Mouse (Mus musculus) lung, adult 2 months (tissue): Measurements from ENCODE around the gene Tmem108.

Experiments used
- CTCF ChIP-seq: fragments of 200-500 bp; IDR thresholded peaks from 2 replicates; pipeline ENCODE4 v1.5.1; 2011; ENCODE audit warnings: mild to moderate bottlenecking, low read length, control low read depth; ENCODE audit not compliant: insufficient read depth
- POLR2A ChIP-seq: fragments of 200-500 bp; IDR thresholded peaks from 2 replicates; pipeline ENCODE4 v1.6.1; 2011; ENCODE audit warnings: low read depth, mild to moderate bottlenecking, control low read depth, low read length, borderline replicate concordance; ENCODE audit errors: extremely low read depth

DNA sequence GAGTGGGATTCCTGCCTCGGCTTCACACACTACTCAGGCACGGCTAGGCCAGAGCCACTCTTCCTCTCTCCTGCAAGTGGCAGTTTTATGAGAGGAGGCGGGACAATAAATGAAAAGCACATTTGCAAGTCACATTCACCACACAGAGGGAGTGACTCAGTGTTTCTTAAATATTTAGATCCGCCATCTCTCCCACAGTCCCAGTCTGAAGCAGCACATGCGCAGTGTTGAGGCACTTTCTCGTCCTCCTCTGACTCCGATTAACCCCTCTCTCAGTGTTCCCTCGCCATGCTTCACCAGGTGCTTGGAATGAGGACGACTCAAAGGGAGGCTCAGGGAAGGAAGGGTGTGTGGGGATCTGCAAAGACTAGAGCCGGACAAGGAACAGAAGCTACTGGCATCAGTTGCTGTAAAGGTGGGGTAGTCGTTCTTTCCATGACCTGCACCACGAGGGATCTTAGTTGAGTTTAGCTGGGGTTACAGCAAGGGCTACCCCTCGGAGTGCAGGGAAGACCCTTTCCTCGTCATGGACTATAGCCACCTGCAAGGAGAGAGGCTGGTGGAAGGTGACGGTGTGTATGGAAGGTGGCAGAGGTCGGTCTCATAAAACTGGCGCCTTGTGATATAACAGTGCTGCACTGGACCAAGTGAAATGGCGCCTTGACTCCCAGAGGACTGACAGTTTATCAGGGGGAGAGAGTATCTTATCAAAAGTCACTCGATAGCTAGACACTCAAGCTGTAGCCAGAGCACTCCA, 137.9 kb downstream of the Tmem108 start:
- no peak for TF ChIP-seq CTCF
- no peak for TF ChIP-seq POLR2A
